Mouse (Mus musculus) kidney, adult 2 months (tissue): ENCODE data around the gene 1700028K03Rik.

Experiments used
- CTCF ChIP-seq: fragments of 200-500 bp; conservative IDR thresholded peaks from 2 replicates; pipeline ENCODE4 v1.5.1; 2011; ENCODE audit warnings: low read depth, mild to moderate bottlenecking, control low read depth, low read length, moderate library complexity, mixed read lengths; ENCODE audit not compliant: insufficient read depth, insufficient read length
- POLR2A ChIP-seq: fragments of 200-500 bp; IDR thresholded peaks from one replicate; pipeline ENCODE4 v1.6.1; 2011; ENCODE audit warnings: low read depth, low read length, control low read depth

DNA sequence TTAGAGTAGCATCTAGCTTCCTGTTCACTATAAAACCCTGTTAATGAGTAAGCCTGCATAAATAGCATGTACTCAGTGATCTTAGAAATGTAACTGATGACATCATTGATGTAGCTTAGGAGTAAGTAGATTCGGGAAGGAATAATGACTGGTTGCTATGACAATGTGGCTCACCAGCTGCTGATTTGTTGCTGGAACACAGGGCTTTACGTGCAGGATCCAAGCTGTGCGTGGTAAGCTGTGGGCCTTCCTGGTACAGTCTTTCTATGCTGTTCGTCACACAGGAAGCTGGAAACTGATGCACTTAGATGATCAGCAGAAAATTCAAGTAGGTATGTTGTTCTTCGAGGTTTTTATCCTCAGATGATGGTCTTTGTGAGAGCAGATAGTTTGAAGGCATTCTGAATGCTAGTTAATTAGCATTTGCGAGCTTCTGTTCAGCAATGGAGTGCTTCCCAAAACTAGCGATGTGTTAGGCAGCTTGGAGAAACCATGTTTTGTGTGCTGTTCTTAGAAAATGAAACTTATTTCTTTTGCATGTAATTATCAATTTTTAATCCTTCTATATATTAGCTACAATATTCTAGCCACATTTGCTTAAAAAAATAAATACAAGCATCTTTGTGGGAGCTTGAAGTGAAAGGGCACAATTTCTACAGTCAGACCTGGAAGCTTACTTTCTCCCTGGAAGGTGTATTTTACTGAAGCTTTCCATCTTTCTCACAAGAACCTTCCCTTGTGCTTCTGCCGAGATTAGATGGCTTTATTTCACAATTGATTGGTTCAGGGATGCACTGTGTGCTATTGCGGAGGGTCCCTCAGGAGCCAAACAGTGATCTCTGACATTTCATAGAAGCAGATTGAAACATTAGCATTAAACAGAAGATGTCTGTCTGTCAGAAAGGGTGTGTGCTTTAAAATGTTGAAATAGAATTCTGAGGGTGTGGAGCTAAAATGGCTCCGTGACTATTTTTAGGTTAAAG, 36.7 kb upstream of the 1700028K03Rik start:
- TF ChIP-seq CTCF (no peak), POLR2A (no peak)
